Mouse (Mus musculus): Measurements from ENCODE around the gene Gpx3. TPM values are rescaled to one million over a fixed set of nuclear protein-coding genes. Genes with fewer than 3 reads are reported as not detected.
A peak's percentile ranks its signal among the peaks of the same experiment; 100 is the strongest.

The Gpx3 gene
- polyA plus RNA-seq, 1 experiment, result 5.9 TPM

DNA sequence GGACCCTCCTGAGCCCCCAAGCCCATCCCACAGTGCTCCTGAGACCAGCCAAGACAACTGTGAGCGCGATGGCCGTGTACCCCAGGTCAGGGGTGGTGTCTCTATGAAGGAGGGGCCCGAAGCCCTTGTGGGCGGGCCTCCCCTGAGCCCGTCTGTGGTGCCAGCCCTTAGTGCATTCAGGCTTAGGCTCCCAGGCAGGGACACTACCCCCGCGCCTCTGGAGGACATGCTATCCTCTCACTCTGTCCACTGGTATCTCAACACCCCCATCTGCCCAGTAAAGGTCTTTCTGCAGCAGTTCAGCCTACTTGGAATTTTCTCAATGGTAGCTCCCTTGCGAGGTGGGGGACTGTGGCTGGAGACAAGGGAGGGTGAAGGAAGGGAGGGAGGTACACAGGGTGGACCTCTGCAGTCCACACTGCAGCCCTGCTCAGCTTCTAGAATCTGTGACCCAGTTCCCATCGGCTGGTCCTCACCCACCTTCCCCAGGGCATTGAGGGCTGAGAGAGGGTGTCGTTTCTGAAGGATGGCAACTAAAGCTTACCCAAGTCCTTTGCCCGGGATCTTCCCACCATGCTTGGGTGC lies 7.9 kb downstream of the Gpx3 start:
- TF ChIP-seq CTCF (IDR thresholded peaks at IDR 0.05; ENCODE audit: extremely low read depth, insufficient read depth, low read length), result no peak
- no peak for TF ChIP-seq POLR2A (IDR thresholded peaks at IDR 0.05; ENCODE audit: extremely low read depth, insufficient read depth, low read length)
- no peak overlapping the region for H3K4me3 ChIP-seq (ENCODE audit: insufficient read depth, low read length)
- no peaks in the 10 kb centered on the region; the same call in 1 of the 2 replicates for H3K4me1 ChIP-seq (ENCODE audit: control insufficient read depth, insufficient read depth, low read length)
- no peak overlapping the region for H3K27ac ChIP-seq (ENCODE audit: insufficient read depth, low read length)

GRCm38 (mm10) chr11:54911201-54911600 lies 8.9 kb downstream of the Gpx3 start:
- Histone ChIP-seq H3K4me3 (ENCODE audit: insufficient read depth, low read length) (no peak overlapping the region), H3K27ac (ENCODE audit: insufficient read depth, low read length) (no peak overlapping the region), H3K4me1 (ENCODE audit: control insufficient read depth, insufficient read depth, low read length) (no peaks in the 10 kb centered on the region; the same call in 1 of the 2 replicates)
- TF ChIP-seq CTCF (IDR thresholded peaks at IDR 0.05; ENCODE audit: extremely low read depth, insufficient read depth, low read length) (no peak), POLR2A (IDR thresholded peaks at IDR 0.05; ENCODE audit: extremely low read depth, insufficient read depth, low read length) (no peak)

DNA sequence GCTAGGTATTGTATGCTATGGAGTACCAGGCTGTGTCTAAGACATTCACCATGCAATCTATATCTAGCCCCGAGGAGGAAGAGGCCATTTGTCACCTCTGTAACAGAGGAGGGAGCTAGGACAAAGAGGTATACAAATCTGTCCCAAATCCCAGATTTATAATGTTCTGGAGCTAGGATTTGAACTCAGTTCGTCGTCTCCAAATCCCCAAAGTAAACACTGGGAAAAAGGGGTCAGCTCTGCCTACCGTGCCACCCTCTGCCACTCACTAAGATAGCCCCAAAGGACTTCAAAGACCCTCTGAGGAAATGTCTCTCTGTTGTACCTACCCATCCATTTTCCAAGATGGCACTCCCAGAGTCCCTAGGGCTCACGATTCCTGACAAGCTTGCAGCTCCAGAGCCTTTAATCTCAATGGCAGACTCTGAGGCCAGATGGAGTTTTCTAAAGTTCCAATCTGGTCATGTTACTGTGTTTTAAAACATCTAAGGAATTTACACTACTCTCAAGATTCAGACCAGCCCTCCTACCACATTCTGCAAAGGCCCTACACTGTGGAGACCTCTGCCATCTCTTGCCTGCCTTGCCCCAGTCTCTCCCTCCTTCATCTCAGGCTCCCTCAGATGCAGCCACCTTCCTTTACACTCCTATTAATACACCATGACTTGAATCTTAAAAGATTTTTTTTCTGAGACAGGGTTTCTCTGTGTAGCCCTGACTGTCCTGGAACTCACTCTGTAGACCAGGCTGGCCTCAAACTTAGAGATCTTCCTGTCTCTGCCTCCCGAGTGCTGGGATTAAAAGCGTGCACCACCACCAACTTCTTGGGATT lies 9.6 kb downstream of the Gpx3 start:
- Histone ChIP-seq H3K27ac (ENCODE audit: insufficient read depth, low read length) (no peak overlapping the region), H3K4me1 (ENCODE audit: control insufficient read depth, insufficient read depth, low read length) (no peaks in the 10 kb centered on the region; the same call in 1 of the 2 replicates), H3K4me3 (ENCODE audit: insufficient read depth, low read length) (no peak overlapping the region)
- TF ChIP-seq CTCF (IDR thresholded peaks at IDR 0.05; ENCODE audit: extremely low read depth, insufficient read depth, low read length) (no peak), POLR2A (IDR thresholded peaks at IDR 0.05; ENCODE audit: extremely low read depth, insufficient read depth, low read length) (no peak)

DNA sequence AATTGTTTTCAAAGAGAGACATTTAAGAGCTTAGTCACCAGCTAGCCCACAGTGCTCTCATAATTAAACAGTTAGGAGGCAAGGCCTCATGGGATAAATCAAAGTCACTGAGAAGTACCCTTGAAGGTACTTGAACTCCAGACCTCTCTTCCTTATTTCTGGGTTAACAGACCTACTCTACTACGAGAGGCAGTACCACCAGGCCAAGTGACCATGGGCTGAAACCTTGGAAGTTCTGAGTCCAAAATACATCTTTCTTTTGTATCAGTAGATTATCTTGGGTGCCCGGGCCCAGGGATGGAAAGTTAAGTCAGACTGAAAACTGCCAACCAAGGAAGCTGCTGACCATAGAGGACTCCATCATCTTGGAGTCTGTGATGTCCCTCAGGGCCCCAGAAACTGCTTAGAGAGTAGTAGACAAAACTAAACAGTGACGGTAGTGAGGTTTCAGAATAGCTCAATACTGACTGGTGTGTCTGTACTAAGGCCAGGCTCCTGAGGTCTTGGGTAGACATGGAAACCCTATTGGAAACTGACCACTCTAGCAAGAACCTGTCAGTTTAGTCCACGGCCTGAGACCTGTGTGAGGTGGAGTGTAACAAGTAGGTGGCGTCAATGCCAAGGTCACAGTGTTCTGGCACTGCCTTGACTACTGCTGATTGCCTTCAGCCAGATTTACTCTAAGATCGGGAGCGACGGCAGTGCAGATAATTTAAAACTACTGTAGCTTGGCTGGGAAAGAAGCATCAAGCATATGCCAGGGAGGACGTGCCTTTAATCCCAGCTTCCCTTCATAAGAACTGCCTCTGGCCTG lies 10.5 kb downstream of the Gpx3 start:
- H3K4me1 ChIP-seq (ENCODE audit: control insufficient read depth, insufficient read depth, low read length), result no peaks in the 10 kb centered on the region; the same call in 1 of the 2 replicates
- no peak overlapping the region for H3K27ac ChIP-seq (ENCODE audit: insufficient read depth, low read length)
- H3K4me3 ChIP-seq (ENCODE audit: insufficient read depth, low read length), result no peak overlapping the region
- TF ChIP-seq POLR2A (IDR thresholded peaks at IDR 0.05; ENCODE audit: extremely low read depth, insufficient read depth, low read length), result no peak
- no peak for TF ChIP-seq CTCF (IDR thresholded peaks at IDR 0.05; ENCODE audit: extremely low read depth, insufficient read depth, low read length)

- no peak overlapping the region for H3K4me3 ChIP-seq (ENCODE audit: insufficient read depth, low read length)
- TF ChIP-seq CTCF (IDR thresholded peaks at IDR 0.05; ENCODE audit: extremely low read depth, insufficient read depth, low read length) (no peak), POLR2A (IDR thresholded peaks at IDR 0.05; ENCODE audit: extremely low read depth, insufficient read depth, low read length) (no peak)
- H3K4me1 ChIP-seq (ENCODE audit: control insufficient read depth, insufficient read depth, low read length), result no peaks in the 10 kb centered on the region; the same call in 1 of the 2 replicates
- no peak overlapping the region for H3K27ac ChIP-seq (ENCODE audit: insufficient read depth, low read length)
Measured at GRCm38 (mm10) chr11:54913841-54914240, 11.6 kb downstream of the Gpx3 start.

- TF ChIP-seq CTCF (IDR thresholded peaks at IDR 0.05; ENCODE audit: extremely low read depth, insufficient read depth, low read length) (no peak), POLR2A (IDR thresholded peaks at IDR 0.05; ENCODE audit: extremely low read depth, insufficient read depth, low read length) (no peak)
- no peaks in the 10 kb centered on the region for H3K4me1 ChIP-seq (ENCODE audit: control insufficient read depth, insufficient read depth, low read length)
- H3K4me3 ChIP-seq (ENCODE audit: insufficient read depth, low read length), result no peak overlapping the region
- H3K27ac ChIP-seq (ENCODE audit: insufficient read depth, low read length), result no peak overlapping the region
Measured at GRCm38 (mm10) chr11:54917461-54917860, 15.2 kb downstream of the Gpx3 start.

DNA sequence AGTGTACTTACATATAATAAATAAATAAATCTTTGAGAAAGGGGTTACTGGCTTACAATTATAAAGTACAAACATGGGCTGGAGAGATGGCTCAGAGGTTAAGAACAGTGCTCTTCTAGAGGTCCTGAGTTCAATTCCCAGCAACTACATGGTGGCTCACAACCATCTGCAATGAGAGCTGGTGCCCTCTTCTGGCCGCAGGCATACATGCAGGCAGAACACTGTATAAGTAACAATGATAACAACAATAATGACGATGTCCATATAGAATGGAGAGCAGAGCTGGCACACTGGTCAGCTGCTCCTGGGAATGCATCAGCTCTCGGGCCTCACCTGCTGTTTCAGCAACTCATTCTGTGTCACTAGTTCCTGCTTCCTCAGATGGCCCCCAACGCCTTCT lies 16.0 kb downstream of the Gpx3 start:
- H3K4me3 ChIP-seq (ENCODE audit: insufficient read depth, low read length), result no peak overlapping the region
- H3K4me1 ChIP-seq (ENCODE audit: control insufficient read depth, insufficient read depth, low read length), result no peaks in the 10 kb centered on the region
- TF ChIP-seq CTCF (IDR thresholded peaks at IDR 0.05; ENCODE audit: extremely low read depth, insufficient read depth, low read length) (peak; percentile 18; the same call in 1 of the 2 replicates), POLR2A (IDR thresholded peaks at IDR 0.05; ENCODE audit: extremely low read depth, insufficient read depth, low read length) (no peak)
- H3K27ac ChIP-seq (ENCODE audit: insufficient read depth, low read length), result no peak overlapping the region

DNA sequence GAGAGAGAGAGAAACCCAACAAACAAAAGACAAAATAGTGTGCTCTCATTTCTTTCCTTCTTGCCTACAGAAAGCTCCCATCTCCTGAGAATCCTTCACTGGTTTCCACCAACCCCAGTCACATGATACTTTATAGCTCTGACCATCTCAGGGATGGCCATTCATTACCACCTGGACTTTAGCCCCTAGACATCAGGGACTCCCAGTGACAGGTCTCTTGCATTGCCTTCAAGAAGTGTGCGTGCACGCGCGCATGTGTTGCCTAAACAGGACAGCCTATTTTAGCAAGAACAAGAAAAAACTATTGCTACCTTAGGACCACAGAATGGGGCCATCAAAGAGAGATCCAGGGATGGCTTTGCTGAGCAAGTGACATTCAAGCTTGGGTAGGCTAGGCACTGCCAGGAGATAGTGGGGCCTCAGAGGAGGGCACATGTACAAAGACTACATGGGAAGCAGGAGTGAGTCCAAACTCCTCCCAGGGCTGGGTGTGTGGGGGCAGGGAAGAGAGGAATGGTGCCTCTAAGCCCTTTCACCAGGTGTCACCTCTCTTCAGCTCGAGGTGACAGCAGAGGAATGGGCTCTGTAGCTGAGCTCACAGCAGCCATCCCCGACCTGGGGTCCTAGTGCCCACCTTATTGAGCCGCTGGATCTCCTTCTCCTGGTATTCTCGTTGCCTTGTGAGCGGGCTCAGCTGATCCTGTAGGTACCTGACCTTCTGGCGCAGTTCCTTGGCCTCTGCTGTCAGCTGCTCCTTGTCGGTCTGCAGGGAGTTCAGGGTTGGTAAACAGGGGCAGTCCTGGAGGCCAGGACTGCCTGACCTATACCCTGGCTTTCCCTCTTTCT lies 18.1 kb downstream of the Gpx3 start:
- Histone ChIP-seq H3K27ac (ENCODE audit: insufficient read depth, low read length) (no peak overlapping the region), H3K4me1 (ENCODE audit: control insufficient read depth, insufficient read depth, low read length) (no peaks in the 10 kb centered on the region), H3K4me3 (ENCODE audit: insufficient read depth, low read length) (no peak overlapping the region)
- TF ChIP-seq POLR2A (IDR thresholded peaks at IDR 0.05; ENCODE audit: extremely low read depth, insufficient read depth, low read length) (no peak), CTCF (IDR thresholded peaks at IDR 0.05; ENCODE audit: extremely low read depth, insufficient read depth, low read length) (no peak)
